Mouse (Mus musculus) gastrocnemius, adult 2 months (tissue): ENCODE measurements around the gene Cd300ld5. TPM values are rescaled to one million over a fixed set of nuclear protein-coding genes. Genes with fewer than 3 reads are reported as not detected.
"Not testable (repeated sequence)": the region's sequence is repeated elsewhere in the genome, so short reads cannot be mapped to it uniquely, and the experiment has no call there.

ENCODE experiments used
- DNase-seq: peaks from one replicate; pipeline ENCODE4 v3.0.0; 2022
- H3K27ac ChIP-seq: fragments of 200-600 bp; 2 replicates; pipeline ENCODE4 v1.8.1; 2022; ENCODE audit warnings: mild to moderate bottlenecking
- H3K4me3 ChIP-seq: fragments of 200-600 bp; 2 replicates; pipeline ENCODE4 v1.8.1; 2022; ENCODE audit warnings: mild to moderate bottlenecking, moderate library complexity
- CTCF ChIP-seq: fragments of 200-600 bp; IDR thresholded peaks from 2 replicates; pipeline ENCODE4 v1.8.1; 2022; ENCODE audit warnings: antibody characterized with exemption, mild to moderate bottlenecking, moderate library complexity
- intact Hi-C: fragments of 180-260 bp; cut with DNase I; formaldehyde crosslinking; loops from one replicate; pipeline ENCODE4 v1.15.1; 2025
- long read RNA-seq, 2 experiments: library from polyadenylated mRNA; stranded (forward); transcript quantifications; one replicate each; pipeline ENCODE4 v2.0.0; 2021
- total RNA-seq, 2 experiments: library from RNA; stranded (reverse); gene quantifications; 2 replicates each; pipeline ENCODE4 v1.2.3; 2021

The Cd300ld5 gene
- total RNA-seq: 1 to 10 TPM in 1 of 2 experiments, under 1 TPM in 1; 0.92 to 1.3 TPM
- long read RNA-seq, experiment 1: 0 reads
- long read RNA-seq, experiment 2: 0 reads

DNA sequence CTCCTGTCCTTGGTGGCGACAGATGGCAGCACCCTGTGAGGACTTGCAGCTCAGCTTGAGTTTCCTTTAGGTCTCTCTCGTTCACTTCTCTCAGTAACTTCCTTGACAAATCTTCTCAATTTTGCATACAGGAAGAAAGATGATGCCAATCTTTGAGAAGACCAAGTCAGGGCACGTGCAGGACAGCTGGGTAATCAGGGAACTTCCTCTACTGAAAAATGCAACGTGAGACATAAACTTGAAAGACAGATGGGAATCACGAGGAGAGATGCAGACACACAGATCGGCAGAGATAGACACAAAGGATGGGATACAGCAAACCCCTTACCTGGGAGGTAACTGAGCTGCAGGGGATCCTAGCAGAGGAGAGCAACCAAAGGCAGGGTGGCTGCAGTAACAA, at the start of gene Cd300ld5:
TSS of gene Cd300ld5 (minus strand) at position 101 of the 400 bp plus-strand sequence.
- DNase-seq, intact Hi-C loops, H3K27ac ChIP-seq, H3K4me3 ChIP-seq: not testable (repeated sequence)

- Histone ChIP-seq H3K27ac (no peak overlapping the region), H3K4me3 (no peak overlapping the region)
- DNase-seq: no peak
- no peak for TF ChIP-seq CTCF
- intact Hi-C loops: loop anchor here (10.0 kb wide), 1 partner anchor 189 kb away; the partner anchor contains the start of gene Fdxr
These were observed 48.6 kb upstream of the Cd300ld5 start for GRCm38 (mm10) chr11:115086213-115086612.

DNA sequence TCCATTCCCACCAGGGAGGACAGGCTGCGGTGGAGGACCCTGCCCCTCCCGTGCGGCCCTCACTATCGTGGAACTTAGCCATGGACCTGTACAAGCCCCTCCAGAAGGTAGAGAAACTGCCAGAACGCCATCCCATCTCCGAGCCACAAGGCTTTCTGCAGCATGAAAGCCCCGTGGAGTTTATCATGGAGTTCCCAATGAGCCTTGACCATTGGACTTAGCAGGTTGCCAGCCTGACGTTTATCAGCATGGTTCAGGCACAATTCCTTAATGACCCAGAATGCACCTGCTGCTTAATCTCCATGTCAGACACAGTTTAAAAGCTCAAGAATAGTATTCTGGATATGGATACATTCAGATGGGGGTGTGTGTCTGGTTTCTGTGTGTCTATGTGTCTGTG, 47.5 kb upstream of the Cd300ld5 start:
- no peak for DNase-seq
- no peak overlapping the region for H3K27ac ChIP-seq
- intact Hi-C loops: loop anchor here (10.0 kb wide), 1 partner anchor 190 kb away; the partner anchor contains the start of gene Fdxr
- no peak for TF ChIP-seq CTCF
- no peak overlapping the region for H3K4me3 ChIP-seq

- TF ChIP-seq CTCF: no peak
- no peak for DNase-seq
- H3K4me3 ChIP-seq: no peak overlapping the region
- no peak overlapping the region for H3K27ac ChIP-seq
- intact Hi-C loops: loop anchor here (10.0 kb wide), 1 partner anchor 190 kb away; the partner anchor contains the start of gene Fdxr
These were observed 47.0 kb upstream of the Cd300ld5 start for GRCm38 (mm10) chr11:115084595-115084994.

DNA sequence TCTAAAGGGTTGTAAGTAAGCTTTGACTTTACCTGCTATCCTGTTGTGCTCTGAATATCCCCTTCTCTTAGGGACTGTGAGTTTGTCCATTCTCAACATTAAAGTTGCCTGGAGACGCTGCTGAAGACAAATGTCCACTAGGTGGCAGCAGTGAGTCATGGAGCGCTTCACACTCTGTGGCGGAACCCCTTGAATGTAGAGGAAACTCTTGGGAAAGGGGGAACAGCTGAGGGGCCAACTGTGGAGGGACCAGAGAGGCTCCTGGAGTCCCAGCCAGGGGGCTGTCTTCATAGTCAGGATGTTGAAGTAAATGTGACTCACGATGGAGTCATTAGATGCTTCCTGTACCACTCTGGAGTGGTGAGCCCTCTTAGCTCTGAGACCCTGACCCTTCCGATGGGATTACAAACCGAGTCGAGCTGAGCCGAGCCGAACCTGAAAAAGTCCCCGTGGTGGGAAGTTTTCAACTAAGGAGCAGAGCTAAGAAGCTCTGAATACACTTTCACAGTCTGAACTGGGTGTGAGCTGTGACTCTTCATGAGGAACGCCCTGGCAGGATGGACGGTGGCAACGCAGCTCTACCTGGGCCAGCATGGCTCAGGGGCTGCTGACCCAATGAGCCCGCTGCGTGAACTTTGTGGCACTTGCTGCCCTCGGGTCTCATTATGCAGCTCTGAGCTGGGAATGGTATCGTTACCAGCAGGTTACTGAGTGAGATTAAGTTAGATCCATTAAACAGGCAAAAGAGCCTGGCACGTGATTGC, 46.0 kb upstream of the Cd300ld5 start:
- peak; percentile 64 for DNase-seq
- Histone ChIP-seq H3K4me3 (no peak overlapping the region), H3K27ac (no peak overlapping the region)
- peak; percentile 99; the same call in 1 of the 2 replicates for TF ChIP-seq CTCF
- intact Hi-C loops: loop anchor here (1.0 to 10.0 kb wide), 2 partner anchors 70 to 191 kb away; partner anchors contain the start of gene Fdxr

GRCm38 (mm10) chr11:115082196-115082595, 44.6 kb upstream of the Cd300ld5 start:
- TF ChIP-seq CTCF: no peak
- no peak for DNase-seq
- intact Hi-C loops: loop anchor here (10.0 kb wide), 1 partner anchor 193 kb away; the partner anchor contains the start of gene Fdxr
- no peak overlapping the region for H3K27ac ChIP-seq
- H3K4me3 ChIP-seq: no peak overlapping the region

DNA sequence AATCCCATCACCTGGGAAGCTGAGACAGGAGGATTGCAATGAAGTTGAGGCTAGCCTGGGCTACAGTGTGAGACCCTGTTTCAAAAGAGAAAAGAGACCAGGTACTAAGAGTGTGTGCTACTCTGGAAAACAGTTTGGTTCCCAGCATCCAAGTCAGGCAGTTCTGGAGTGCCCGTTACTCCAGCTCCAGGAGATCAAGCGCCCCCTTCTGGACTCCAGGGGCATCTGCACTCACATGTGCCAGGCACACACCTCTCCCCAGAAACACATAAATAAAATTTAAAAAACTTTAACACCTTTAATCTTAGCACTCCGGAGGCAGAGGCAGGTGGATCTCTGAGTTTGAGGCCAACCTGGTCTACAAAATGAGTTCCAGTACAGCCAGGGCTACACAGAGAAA, 43.8 kb upstream of the Cd300ld5 start:
- no peak overlapping the region for H3K27ac ChIP-seq
- no peak for DNase-seq
- no peak for TF ChIP-seq CTCF
- intact Hi-C loops: loop anchor here (10.0 kb wide), 1 partner anchor 193 kb away; the partner anchor contains the start of gene Fdxr
- H3K4me3 ChIP-seq: no peak overlapping the region

GRCm38 (mm10) chr11:115080886-115081285, 43.3 kb upstream of the Cd300ld5 start:
- intact Hi-C loops: loop anchor here (10.0 kb wide), 1 partner anchor 194 kb away; the partner anchor contains the start of gene Fdxr
- peak; percentile 24 for DNase-seq
- Histone ChIP-seq H3K4me3 (no peak overlapping the region), H3K27ac (no peak overlapping the region)
- peak; percentile 89 for TF ChIP-seq CTCF

DNA sequence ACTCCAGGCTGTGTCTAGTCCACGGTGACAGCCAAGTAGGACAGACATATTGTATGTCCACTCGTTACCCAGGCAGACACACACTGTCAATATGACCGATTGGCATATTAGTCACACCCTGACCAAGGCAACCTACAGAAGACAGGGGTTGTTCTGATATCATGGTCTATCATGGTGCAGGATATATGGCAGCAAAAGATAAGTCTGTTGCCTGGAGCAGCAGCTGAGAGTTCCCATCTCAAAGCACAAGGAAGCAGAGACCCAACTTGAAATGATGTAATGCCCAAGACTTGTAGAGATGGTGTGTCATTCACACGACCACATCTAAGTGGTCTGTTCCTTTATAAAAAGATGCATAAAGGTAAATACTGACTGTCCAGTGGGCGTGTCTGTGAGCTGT, 41.1 kb upstream of the Cd300ld5 start:
- intact Hi-C loops: no loop called here
- Histone ChIP-seq H3K4me3 (no peak overlapping the region), H3K27ac (no peak overlapping the region)
- no peak for DNase-seq
- no peak for TF ChIP-seq CTCF

GRCm38 (mm10) chr11:115077436-115077835, 39.9 kb upstream of the Cd300ld5 start:
- DNase-seq: no peak
- Histone ChIP-seq H3K4me3 (no peak overlapping the region), H3K27ac (no peak overlapping the region)
- no peak for TF ChIP-seq CTCF
- intact Hi-C loops: no loop called here

DNA sequence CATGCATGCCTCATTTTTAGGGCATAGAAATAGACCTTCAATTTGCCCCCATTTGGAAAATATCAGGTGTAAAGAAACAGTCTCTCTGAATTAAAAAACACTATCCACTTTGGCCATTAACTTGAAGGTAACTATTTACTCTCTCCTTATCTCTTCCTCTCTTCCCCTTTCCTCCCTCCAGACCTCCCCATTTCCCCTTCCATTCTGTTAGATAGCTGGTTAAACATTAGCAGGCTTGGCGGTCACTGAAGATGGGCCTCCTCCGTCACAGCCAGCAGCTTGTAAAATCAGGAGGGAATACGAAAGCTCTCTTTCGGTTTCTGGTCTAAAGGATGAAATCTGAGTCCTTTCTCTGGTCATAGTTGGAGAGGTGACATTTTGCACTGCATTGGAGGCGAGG, 38.3 kb upstream of the Cd300ld5 start:
- no peak for DNase-seq
- no peak for TF ChIP-seq CTCF
- Histone ChIP-seq H3K27ac (no peak overlapping the region), H3K4me3 (no peak overlapping the region)
- intact Hi-C loops: no loop called here

DNA sequence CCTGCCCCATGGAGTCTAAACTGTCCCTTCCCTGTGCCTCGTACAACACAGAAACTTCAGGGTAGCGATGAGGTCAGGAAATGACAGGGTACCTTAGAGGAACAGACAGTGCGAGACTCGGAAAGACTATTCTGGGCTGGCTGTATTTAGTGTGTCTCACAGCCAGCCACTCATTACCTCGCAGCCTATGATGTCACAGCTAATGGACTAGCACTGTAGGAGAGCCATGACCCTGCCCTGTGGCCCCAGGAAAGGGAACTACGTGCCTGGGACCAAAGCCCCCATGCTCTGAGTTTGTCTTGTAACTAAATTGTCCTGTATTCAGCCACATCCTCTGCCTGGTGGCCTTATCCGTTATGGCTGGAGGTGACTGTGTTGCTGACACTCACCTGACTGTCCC, 37.8 kb upstream of the Cd300ld5 start:
- TF ChIP-seq CTCF: no peak
- intact Hi-C loops: no loop called here
- H3K27ac ChIP-seq: no peak overlapping the region
- H3K4me3 ChIP-seq: no peak overlapping the region
- DNase-seq: no peak

GRCm38 (mm10) chr11:115073002-115073401, 35.4 kb upstream of the Cd300ld5 start:
- intact Hi-C loops: no loop called here
- H3K4me3 ChIP-seq: no peak overlapping the region
- TF ChIP-seq CTCF: no peak
- no peak overlapping the region for H3K27ac ChIP-seq
- DNase-seq: no peak
